Mouse (Mus musculus) kidney, embryonic 16.5 days (tissue): ENCODE measurements around the gene Tkt. TPM values are rescaled to one million over a fixed set of nuclear protein-coding genes. Genes with fewer than 3 reads are reported as not detected.
A peak's percentile ranks its signal among the peaks of the same experiment; 100 is the strongest.

Source experiments
- microRNA-seq: library from miRNA; unstranded; fragments of <30 nt; microRNA quantifications from one replicate; pipeline ENCODE4, GENCODE M21; 2016
- polyA plus RNA-seq: library from polyadenylated mRNA; unstranded; fragments of >200 nt; fragmentation: Nextera tagmentation; extraction: Ambion mirVana; gene quantifications from 2 replicates; pipeline ENCODE4 v1.2.1, GENCODE M21; 2015

The Tkt gene
- polyA plus RNA-seq, 1 experiment from 2014 or later: 314 TPM

Small RNA genes within 50 kb of the gene (microRNA-seq; reads per million reads assigned to microRNA genes)
- 3.6 reads per million, percentile 17 among the genes with 10 or more reads in this experiment for gene Mir3076

Other genes with a start within 250 kb of the Tkt start
- 28.3 and 32.1 TPM in 2 replicates for gene Dcp1a, start 68.8 kb upstream of the Tkt start, polyA plus RNA-seq
- gene Cacna1d, start 56.9 kb upstream of the Tkt start, polyA plus RNA-seq: 3.0 and 3.3 TPM in 2 replicates
- gene Prkcd, start 77.9 kb downstream of the Tkt start, polyA plus RNA-seq: 48.9 and 52.4 TPM in 2 replicates
- 19.6 and 20.3 TPM in 2 replicates for gene Rft1, start 106.0 kb downstream of the Tkt start, polyA plus RNA-seq
- 13.6 and 14.5 TPM in 2 replicates for gene Sfmbt1, start 166.5 kb downstream of the Tkt start, polyA plus RNA-seq